Mouse (Mus musculus) brain, embryonic 14.5 days (tissue): ENCODE measurements around the gene Tspan31.
A peak's percentile ranks its signal among the peaks of the same experiment; 100 is the strongest.

Source experiments
- CTCF ChIP-seq: fragments of 200-500 bp; IDR thresholded peaks from 2 replicates; pipeline ENCODE4 v1.5.1; 2012; ENCODE audit warnings: inconsistent platforms, mild to moderate bottlenecking, moderate library complexity, borderline replicate concordance; ENCODE audit not compliant: insufficient read depth, insufficient read length; ENCODE audit errors: extremely low read depth
- POLR2A ChIP-seq: fragments of 200-500 bp; IDR thresholded peaks from 2 replicates; pipeline ENCODE4 v1.6.1; 2012; ENCODE audit warnings: mild to moderate bottlenecking, inconsistent platforms, borderline replicate concordance; ENCODE audit not compliant: poor library complexity, insufficient read depth, insufficient read length, severe bottlenecking; ENCODE audit errors: extremely low read depth

GRCm38 (mm10) chr10:127085633-127086032 lies 15.6 kb upstream of the Tspan31 start:
- peak; percentile 10; the same call in 1 of the 2 replicates for TF ChIP-seq CTCF
- no peak for TF ChIP-seq POLR2A
